Mouse (Mus musculus) WW6 (cell line): ENCODE results near the gene Ndnf.

ENCODE experiments used
- DNase-seq: peaks from one replicate; pipeline ENCODE4 v3.0.0-alpha.2; 2013; ENCODE audit warnings: low read depth, low spot score

The Ndnf gene

GRCm38 (mm10) chr6:65743871-65744202 lies 72.4 kb downstream of the Ndnf start:
- DNase-seq = no peak

- no peak for DNase-seq
Measured at GRCm38 (mm10) chr6:65758214-65758613, 86.8 kb downstream of the Ndnf start.

GRCm38 (mm10) chr6:65759174-65759573 lies 87.8 kb downstream of the Ndnf start:
- no peak for DNase-seq

GRCm38 (mm10) chr6:65760073-65760472 lies 88.7 kb downstream of the Ndnf start:
- DNase-seq = no peak
